Mouse (Mus musculus) ES-Bruce4 (cell line): Measurements from ENCODE around the gene Prdx3. TPM values are rescaled to one million over a fixed set of nuclear protein-coding genes. Genes with fewer than 3 reads are reported as not detected.

ENCODE experiments used
- H3K27ac ChIP-seq: 2 replicates; pipeline ENCODE4 v1.5.1; 2012; ENCODE audit warnings: low read length, inconsistent platforms; ENCODE audit not compliant: insufficient read depth
- H3K27me3 ChIP-seq: 2 replicates; pipeline ENCODE4 v1.6.1; 2012; ENCODE audit warnings: mild to moderate bottlenecking, low read length, inconsistent platforms; ENCODE audit not compliant: control insufficient read depth, poor library complexity, insufficient read depth, severe bottlenecking
- H3K36me3 ChIP-seq: 2 replicates; pipeline ENCODE4 v1.6.1; 2012; ENCODE audit warnings: inconsistent platforms, mild to moderate bottlenecking, low read length, moderate library complexity; ENCODE audit not compliant: control insufficient read depth, poor library complexity, insufficient read depth, severe bottlenecking
- H3K4me1 ChIP-seq: one replicate; pipeline ENCODE4 v1.8.1; 2011; ENCODE audit warnings: low read length; ENCODE audit not compliant: control insufficient read depth, insufficient read depth
- H3K4me3 ChIP-seq: 2 replicates; pipeline ENCODE4 v1.5.1; 2011; ENCODE audit warnings: low read depth, mild to moderate bottlenecking, low read length
- H3K9ac ChIP-seq: 2 replicates; pipeline ENCODE4 v1.6.1; 2012; ENCODE audit warnings: low read depth, mild to moderate bottlenecking, inconsistent platforms; ENCODE audit not compliant: poor library complexity, severe bottlenecking
- H3K9me3 ChIP-seq: replicated peaks from 2 replicates; pipeline ENCODE4 v1.6.1; 2012; ENCODE audit warnings: mild to moderate bottlenecking, low read length, inconsistent platforms; ENCODE audit not compliant: control insufficient read depth, poor library complexity, insufficient read depth, severe bottlenecking
- CTCF ChIP-seq: IDR thresholded peaks from one replicate; pipeline ENCODE4 v1.8.1; 2011; ENCODE audit warnings: low read depth, low read length
- EP300 ChIP-seq: IDR thresholded peaks from 2 replicates; pipeline ENCODE4 v1.6.1; 2011; ENCODE audit warnings: low read depth, low read length; ENCODE audit not compliant: insufficient read depth
- POLR2A ChIP-seq: IDR thresholded peaks from one replicate; pipeline ENCODE4 v1.8.1; 2011; ENCODE audit warnings: low read length; ENCODE audit not compliant: insufficient read depth
- polyA plus RNA-seq: library from polyadenylated mRNA; stranded (reverse); fragments of >200 nt; gene quantifications from 2 replicates; pipeline ENCODE4 v1.2.4, GENCODE M21; 2011; ENCODE audit warnings: low read depth; ENCODE audit not compliant: missing spikeins, insufficient read depth, insufficient read length

Prdx3 gene
- 47.7 and 48.4 TPM in 2 replicates for polyA plus RNA-seq

DNA sequence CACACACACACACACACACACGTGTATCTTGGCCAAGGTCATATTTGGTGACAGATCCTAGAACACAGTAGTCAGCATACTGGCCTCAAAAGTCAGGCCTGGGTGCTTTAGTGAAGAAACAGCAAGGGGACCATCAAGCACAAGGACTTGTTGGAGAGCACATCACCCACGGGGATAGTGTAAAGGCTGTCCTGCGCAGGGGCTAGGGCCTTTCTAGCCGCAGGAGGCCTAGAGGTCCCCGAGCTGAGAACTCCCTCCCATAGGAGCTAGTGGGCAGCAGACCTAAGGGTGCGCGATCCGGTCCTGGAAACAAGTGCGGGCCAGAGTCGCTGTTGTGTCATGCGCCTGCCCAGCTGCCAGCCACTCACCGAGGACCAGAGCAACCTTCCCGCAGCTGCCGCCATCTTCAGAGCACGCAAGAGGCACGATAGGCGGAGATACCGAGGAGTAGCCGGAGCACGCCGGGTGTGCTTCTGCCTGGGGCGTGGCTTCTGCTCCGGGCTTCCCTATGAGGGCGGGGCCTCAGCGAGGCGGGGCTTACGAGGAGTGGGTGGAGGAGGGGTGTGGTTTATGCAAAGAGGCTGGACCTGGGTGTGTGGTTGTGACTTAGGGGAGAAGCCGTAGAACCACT lies at the start of gene Prdx3:
TSS of gene Prdx3 (minus strand) at position 493 of the 631 bp plus-strand sequence.
- Histone ChIP-seq H3K36me3 (peaks cover 26% of the 10 kb centered on the region), H3K27me3 (no peaks in the 10 kb centered on the region), H3K9ac (peak within 1 kb of the TSS; percentile 54), H3K27ac (0 out of 2 replicates have a peak within 1 kb of the TSS, but pooled peaks have one; percentile 18), H3K4me1 (no peaks in the 10 kb centered on the region), H3K4me3 (peak within 1 kb of the TSS; percentile 90), H3K9me3 (no peaks in the 10 kb centered on the region)
- no peak for TF ChIP-seq CTCF
- TF ChIP-seq POLR2A: peak; percentile 24

- Histone ChIP-seq H3K4me1 (no peaks in the 10 kb centered on the region), H3K27me3 (no peaks in the 10 kb centered on the region), H3K27ac (no peak overlapping the region), H3K9ac (no peak overlapping the region), H3K36me3 (no peaks in the 10 kb centered on the region), H3K9me3 (no peaks in the 10 kb centered on the region), H3K4me3 (no peak overlapping the region)
- no peak for TF ChIP-seq CTCF
- no peak for TF ChIP-seq POLR2A
- no peak for TF ChIP-seq EP300
Measured at GRCm38 (mm10) chr19:60916869-60917570, 42.7 kb upstream of the Prdx3 start.

DNA sequence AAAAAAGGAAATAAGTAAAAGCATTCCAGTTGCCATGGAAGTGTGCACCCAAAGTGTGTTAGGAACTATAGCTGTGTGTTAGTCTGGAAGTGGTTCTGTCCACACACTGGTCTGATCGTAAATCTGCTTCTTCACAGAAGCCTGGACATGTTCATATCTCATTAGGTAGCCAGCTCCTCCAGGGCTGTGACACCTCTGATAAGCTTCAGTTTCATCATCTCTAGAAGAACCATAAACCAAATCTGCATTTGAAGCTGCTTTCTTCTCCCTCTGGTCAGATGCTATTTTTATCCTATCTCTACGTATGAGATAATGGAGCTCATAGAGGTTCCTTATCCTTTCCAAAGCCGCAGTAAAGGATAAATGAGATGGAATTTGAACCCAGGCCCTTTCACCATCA lies 41.5 kb upstream of the Prdx3 start:
- Histone ChIP-seq H3K4me3 (no peak overlapping the region), H3K27me3 (no peaks in the 10 kb centered on the region), H3K27ac (no peak overlapping the region), H3K4me1 (no peaks in the 10 kb centered on the region), H3K9ac (no peak overlapping the region), H3K9me3 (no peaks in the 10 kb centered on the region), H3K36me3 (no peaks in the 10 kb centered on the region)
- no peak for TF ChIP-seq EP300
- no peak for TF ChIP-seq CTCF

- Histone ChIP-seq H3K4me3 (no peak overlapping the region), H3K9ac (no peak overlapping the region), H3K27me3 (no peaks in the 10 kb centered on the region), H3K4me1 (no peaks in the 10 kb centered on the region), H3K36me3 (no peaks in the 10 kb centered on the region), H3K9me3 (no peaks in the 10 kb centered on the region), H3K27ac (no peak overlapping the region)
- TF ChIP-seq EP300: no peak
- no peak for TF ChIP-seq CTCF
- no peak for TF ChIP-seq POLR2A
Measured at GRCm38 (mm10) chr19:60915236-60915635, 40.9 kb upstream of the Prdx3 start.

- Histone ChIP-seq H3K27ac (no peak overlapping the region), H3K4me3 (no peak overlapping the region), H3K27me3 (no peaks in the 10 kb centered on the region), H3K4me1 (no peaks in the 10 kb centered on the region), H3K9me3 (no peaks in the 10 kb centered on the region), H3K36me3 (no peaks in the 10 kb centered on the region), H3K9ac (no peak overlapping the region)
- TF ChIP-seq CTCF (no peak), POLR2A (no peak), EP300 (no peak)
Measured at GRCm38 (mm10) chr19:60911653-60912052, 37.3 kb upstream of the Prdx3 start.

DNA sequence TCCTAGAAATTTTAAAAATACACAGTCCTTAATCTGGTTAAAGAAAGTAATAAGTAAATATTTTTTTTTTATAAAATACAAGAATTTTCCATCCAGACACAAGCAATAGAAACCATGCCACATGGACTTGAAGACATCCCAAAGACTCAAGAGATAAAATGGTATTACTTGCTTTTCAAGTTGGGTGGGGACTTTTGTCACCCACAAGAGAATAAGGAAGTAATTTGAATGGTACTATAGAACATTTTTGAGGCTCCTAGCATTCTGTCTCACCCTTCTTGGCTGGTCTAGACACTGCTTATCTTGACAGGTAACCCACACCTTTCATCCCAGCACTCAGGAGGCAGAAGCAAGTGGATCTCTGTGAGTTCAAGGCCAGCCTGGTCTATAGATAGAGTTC lies 35.9 kb upstream of the Prdx3 start:
- Histone ChIP-seq H3K4me3 (no peak overlapping the region), H3K9ac (no peak overlapping the region), H3K27me3 (no peaks in the 10 kb centered on the region), H3K4me1 (no peaks in the 10 kb centered on the region), H3K27ac (no peak overlapping the region), H3K36me3 (no peaks in the 10 kb centered on the region), H3K9me3 (no peaks in the 10 kb centered on the region)
- TF ChIP-seq CTCF: no peak
- no peak for TF ChIP-seq EP300
- TF ChIP-seq POLR2A: no peak
